Comparison of ENCODE assay signal across 8 mouse cellular contexts in genomic region chr4:135128841-135129520, GRCm38 (mm10). TPM values are rescaled to one million over a fixed set of nuclear protein-coding genes. Genes with fewer than 3 reads are reported as not detected.
A peak's percentile ranks its signal among the peaks of the same experiment; 100 is the strongest.
DNase-seq lines count a peak whose midpoint lies in the region; ATAC-seq and TF ChIP-seq lines count a peak whose summit lies in the region.

No protein-coding gene starts in this region.

- H3K27ac ChIP-seq in ES-Bruce4 (ENCODE audit: insufficient read depth, low read length): no peak overlapping the region
- H3K27ac ChIP-seq in forebrain, embryonic 14.5 days (ENCODE audit: low read depth, low read length): no peak overlapping the region
- no peak overlapping the region for H3K27ac ChIP-seq in limb, embryonic 15.5 days

- no peak for TF ChIP-seq CTCF in ES-Bruce4 (IDR thresholded peaks at IDR 0.05; ENCODE audit: low read depth, low read length)

- peak; percentile 61; the same call in 1 of the 2 replicates for TF ChIP-seq EP300 in ES-Bruce4 (IDR thresholded peaks at IDR 0.05; ENCODE audit: insufficient read depth, low read depth, low read length)

- no peaks in the 10 kb centered on the region for H3K36me3 ChIP-seq in ES-Bruce4 (ENCODE audit: control insufficient read depth, insufficient read depth, low read length, poor library complexity, severe bottlenecking)
- H3K36me3 ChIP-seq in forebrain, embryonic 14.5 days (ENCODE audit: control insufficient read depth, insufficient read depth, low read length): no peaks in the 10 kb centered on the region
- H3K36me3 ChIP-seq in limb, embryonic 15.5 days: no peaks in the 10 kb centered on the region

- H3K4me1 ChIP-seq in ES-Bruce4 (ENCODE audit: control insufficient read depth, insufficient read depth, low read length): no peaks in the 10 kb centered on the region
- peaks cover 2% of the 10 kb centered on the region; the same call in 1 of the 2 replicates for H3K4me1 ChIP-seq in forebrain, embryonic 14.5 days (ENCODE audit: control insufficient read depth, insufficient read depth, low read length)
- H3K4me1 ChIP-seq in limb, embryonic 15.5 days: peaks cover 17% of the 10 kb centered on the region

- H3K9me3 ChIP-seq in ES-Bruce4 (replicated peaks; ENCODE audit: control insufficient read depth, insufficient read depth, low read length, poor library complexity, severe bottlenecking): no peaks in the 10 kb centered on the region
- H3K9me3 ChIP-seq in forebrain, embryonic 14.5 days (replicated peaks; ENCODE audit: control insufficient read depth, low read length): no peaks in the 10 kb centered on the region
- no peaks in the 10 kb centered on the region for H3K9me3 ChIP-seq in limb, embryonic 15.5 days

- no peaks in the 10 kb centered on the region for H3K27me3 ChIP-seq in ES-Bruce4 (ENCODE audit: control insufficient read depth, insufficient read depth, low read length, poor library complexity, severe bottlenecking)
- H3K27me3 ChIP-seq in forebrain, embryonic 14.5 days (replicated peaks; ENCODE audit: control insufficient read depth, insufficient read depth, low read length): 0 out of 2 replicates have a peak, but pooled peaks cover 3% of the 10 kb centered on the region
- H3K27me3 ChIP-seq in limb, embryonic 15.5 days: peaks cover 26% of the 10 kb centered on the region

- no peak overlapping the region for H3K9ac ChIP-seq in ES-Bruce4 (ENCODE audit: low read depth, poor library complexity, severe bottlenecking)
- peak overlapping the region; percentile 45 for H3K9ac ChIP-seq in forebrain, embryonic 14.5 days (ENCODE audit: low read length)
- no peak overlapping the region for H3K9ac ChIP-seq in limb, embryonic 15.5 days

- peak overlapping the region; percentile 55 for H3K4me2 ChIP-seq in forebrain, embryonic 14.5 days (ENCODE audit: low read length)
- H3K4me2 ChIP-seq in limb, embryonic 15.5 days: peak overlapping the region; percentile 51

- H3K4me3 ChIP-seq in ES-Bruce4 (ENCODE audit: low read depth, low read length): peak overlapping the region; percentile 61
- peak overlapping the region; percentile 21 for H3K4me3 ChIP-seq in forebrain, embryonic 14.5 days (ENCODE audit: low read depth, low read length)
- H3K4me3 ChIP-seq in limb, embryonic 15.5 days: peak overlapping the region; percentile 28

- DNase-seq in kidney, adult 9 months: peak; percentile 12
- DNase-seq in kidney, adult 18-20 months: no peak
- DNase-seq in forebrain, embryonic 14.5 days (ENCODE audit: low spot score): peak; percentile 67
- DNase-seq in natural killer cell, adult 2 months (ENCODE audit: low spot score in 2 of 2): peak; percentile 18 to 55
- DNase-seq in cerebellum, adult 9-11 months: no peak
- DNase-seq in left cerebral cortex, adult 18-20 months (ENCODE audit: low spot score in 2 of 2): no peak

- no peak for TF ChIP-seq POLR2A in ES-Bruce4 (IDR thresholded peaks at IDR 0.05; ENCODE audit: insufficient read depth, low read length)

- WGBS in forebrain, embryonic 14.5 days: 25% methylated on average over 22 of the region's 22 CpGs
- WGBS in limb, embryonic 15.5 days: 8% methylated on average over 22 of the region's 22 CpGs

- ATAC-seq in forebrain, embryonic 14.5 days: no peak
- ATAC-seq in limb, embryonic 15.5 days (ENCODE audit: insufficient number of reproducible peaks, low FRiP score, low TSS enrichment, low read depth): no peak

RNA-seq across cellular contexts. Expression of gene Runx3, which starts 8.5 kb away (rescaled TPM):
- polyA plus RNA-seq in ES-Bruce4 (2011; ENCODE audit: insufficient read depth, insufficient read length, low read depth, missing spikeins): 0.76 and 1.1 TPM in 2 replicates
- not detected in 2 replicates for polyA plus RNA-seq in forebrain, embryonic 14.5 days (2014; fragmentation: Nextera tagmentation; extraction: Ambion mirVana)
- 4.4 and 4.6 TPM in 2 replicates for polyA plus RNA-seq in limb, embryonic 15.5 days (2015; fragmentation: Nextera tagmentation; extraction: Ambion mirVana)
- under 1 TPM in 1 of 2 experiments, not detected in 1; 0.12 TPM for total RNA-seq in left cerebral cortex, adult 18-20 months (2021)

Comparison
In these comparisons a context has a peak if more than half of its experiments do, and no peak if none do; other contexts are left out.
1. DNase-seq: peak in kidney, adult 9 months (single experiment), forebrain, embryonic 14.5 days (single experiment) and natural killer cell, adult 2 months (2 of 2); none in kidney, adult 18-20 months (single experiment), cerebellum, adult 9-11 months (single experiment) and left cerebral cortex, adult 18-20 months (0 of 2).
2. Peak in every context shown above with its lines, with median percentiles within 50 percentile points of each other: H3K4me3 ChIP-seq.